Mouse (Mus musculus): ENCODE data around the gene Zc2hc1c.
A peak's percentile ranks its signal among the peaks of the same experiment; 100 is the strongest.

Gene Zc2hc1c

DNA sequence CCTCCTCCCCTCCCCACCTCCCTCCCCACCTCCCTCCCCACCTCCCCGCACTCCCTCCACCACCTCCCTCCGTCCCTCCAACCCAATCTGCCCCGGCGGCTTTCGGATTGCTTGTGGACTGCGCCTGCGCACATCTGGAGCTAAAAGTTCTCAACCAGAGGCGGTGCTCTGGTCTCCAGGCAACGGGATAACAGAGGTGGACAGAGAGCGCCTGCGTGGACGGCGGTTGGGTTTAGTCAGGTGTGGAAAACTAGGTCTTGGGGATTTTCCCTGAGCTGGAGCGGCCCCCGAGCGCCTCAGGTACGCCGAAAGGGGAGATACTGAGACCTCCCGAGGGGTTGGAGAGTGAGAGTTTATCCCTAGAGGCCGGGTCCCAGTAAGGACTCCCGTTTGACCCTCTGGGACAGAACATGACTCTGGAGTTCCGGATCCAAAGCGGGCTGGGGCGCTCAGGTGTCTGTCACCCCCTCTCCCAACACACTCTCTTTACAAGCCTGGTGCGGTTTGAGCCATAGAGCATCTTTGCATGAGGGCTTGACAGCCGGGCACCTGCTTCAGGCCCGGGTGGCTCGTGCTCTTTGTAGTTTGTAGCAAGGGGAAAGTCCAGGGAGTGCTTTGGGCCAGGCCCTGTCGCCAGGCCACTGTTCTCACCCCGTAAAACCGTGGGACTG lies at the start of gene Zc2hc1c:
Gene Zc2hc1c, plus strand, starts transcription at position 106 of the 671 bp plus-strand sequence.
- Histone ChIP-seq H3K27me3 (ENCODE audit: control insufficient read depth, insufficient read depth, low read length, poor library complexity, severe bottlenecking) (no peaks in the 10 kb centered on the region; the same call in 1 of the 2 replicates), H3K36me3 (ENCODE audit: control insufficient read depth, insufficient read depth, low read length, poor library complexity, severe bottlenecking) (no peaks in the 10 kb centered on the region)
- DNase-seq (ENCODE audit: low read depth, low spot score), result peak; percentile 92

DNA sequence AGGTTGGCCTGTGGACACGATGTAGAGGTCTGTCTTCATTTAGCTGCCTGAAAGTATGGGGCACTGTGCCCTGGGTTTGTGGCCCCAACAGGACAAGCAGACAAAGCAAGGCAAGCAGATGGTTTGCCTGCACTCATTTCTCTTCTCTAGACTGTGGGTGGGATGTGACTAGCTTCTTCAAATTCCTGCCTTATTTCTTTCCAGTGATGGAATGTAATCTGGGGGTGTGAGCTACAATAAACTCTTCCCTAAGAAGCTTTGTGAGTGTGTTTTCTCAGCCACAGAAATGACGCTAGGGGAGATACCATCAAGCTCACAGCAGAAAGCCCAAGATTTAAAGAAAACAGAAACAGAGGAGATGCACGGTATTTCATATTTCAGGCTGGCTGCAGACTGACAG lies 36.3 kb upstream of the Zc2hc1c start:
- DNase-seq (ENCODE audit: low read depth, low spot score), result no peak
- H3K36me3 ChIP-seq (ENCODE audit: control insufficient read depth, insufficient read depth, low read length, poor library complexity, severe bottlenecking), result no peaks in the 10 kb centered on the region
- no peaks in the 10 kb centered on the region for H3K27me3 ChIP-seq (ENCODE audit: control insufficient read depth, insufficient read depth, low read length, poor library complexity, severe bottlenecking)

DNA sequence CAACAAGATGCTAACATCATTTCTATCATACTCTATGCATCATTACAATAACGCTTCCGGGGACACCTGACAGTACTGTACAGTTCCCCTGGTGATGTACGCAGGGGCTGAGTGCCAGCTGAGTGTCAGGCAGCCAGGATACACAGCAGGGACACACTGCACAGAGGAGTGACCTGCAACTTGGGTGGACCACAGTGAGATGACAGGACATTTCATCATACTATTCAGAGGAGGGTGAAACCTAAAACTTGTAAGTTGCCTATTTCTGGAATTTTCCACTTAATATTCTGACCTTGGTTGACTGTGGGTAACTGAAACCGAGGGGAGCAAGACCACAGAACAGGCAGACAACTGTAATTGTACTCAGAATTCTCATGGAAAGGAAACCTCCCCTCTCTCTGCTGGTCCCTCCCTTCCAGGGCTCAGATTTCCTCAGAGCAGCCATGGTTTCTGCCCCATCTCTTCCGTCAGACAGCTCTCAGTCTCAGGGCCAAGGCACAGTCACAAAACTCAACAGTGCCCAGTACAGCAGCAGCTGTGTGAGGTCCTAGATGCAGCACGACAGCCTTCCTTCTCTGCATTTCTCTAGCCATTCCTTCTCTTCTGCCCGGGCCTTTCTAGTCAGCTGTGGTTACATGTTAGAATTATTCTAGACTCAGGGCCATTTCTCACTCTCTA lies 32.2 kb upstream of the Zc2hc1c start:
- H3K27me3 ChIP-seq (ENCODE audit: control insufficient read depth, insufficient read depth, low read length, poor library complexity, severe bottlenecking), result no peaks in the 10 kb centered on the region
- no peaks in the 10 kb centered on the region for H3K36me3 ChIP-seq (ENCODE audit: control insufficient read depth, insufficient read depth, low read length, poor library complexity, severe bottlenecking)
- no peak for DNase-seq (ENCODE audit: low read depth, low spot score)

DNA sequence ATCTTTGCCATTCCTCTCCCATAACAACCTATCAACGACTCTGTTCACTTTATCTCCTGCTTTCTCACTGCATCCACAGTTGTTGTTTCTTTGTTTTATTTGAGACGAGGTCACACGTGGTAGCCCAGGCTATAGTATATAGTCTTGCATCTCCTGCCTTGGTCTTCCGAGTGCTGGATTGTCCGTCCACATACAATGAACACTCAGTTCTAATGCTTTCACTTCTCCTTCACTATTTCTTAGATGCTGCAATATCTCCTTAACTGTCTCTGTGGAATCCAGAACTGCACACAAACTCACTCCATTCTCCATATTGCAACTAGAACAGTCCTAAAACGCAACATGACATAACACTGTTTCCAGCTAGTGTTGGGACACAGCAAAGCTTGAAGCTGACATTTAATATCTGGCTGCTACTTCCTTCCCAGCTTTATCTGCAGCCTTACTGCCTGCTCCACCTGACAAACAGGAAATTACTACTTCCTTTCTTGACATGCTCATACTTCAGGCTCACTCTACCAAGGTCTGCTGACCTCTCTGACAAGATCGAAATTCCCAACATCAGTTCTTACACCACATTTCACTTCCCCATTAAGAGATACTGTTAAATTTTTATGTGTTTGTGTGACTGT lies 31.3 kb upstream of the Zc2hc1c start:
- Histone ChIP-seq H3K27me3 (ENCODE audit: control insufficient read depth, insufficient read depth, low read length, poor library complexity, severe bottlenecking) (no peaks in the 10 kb centered on the region), H3K36me3 (ENCODE audit: control insufficient read depth, insufficient read depth, low read length, poor library complexity, severe bottlenecking) (no peaks in the 10 kb centered on the region)
- DNase-seq (ENCODE audit: low read depth, low spot score), result peak; percentile 66

DNA sequence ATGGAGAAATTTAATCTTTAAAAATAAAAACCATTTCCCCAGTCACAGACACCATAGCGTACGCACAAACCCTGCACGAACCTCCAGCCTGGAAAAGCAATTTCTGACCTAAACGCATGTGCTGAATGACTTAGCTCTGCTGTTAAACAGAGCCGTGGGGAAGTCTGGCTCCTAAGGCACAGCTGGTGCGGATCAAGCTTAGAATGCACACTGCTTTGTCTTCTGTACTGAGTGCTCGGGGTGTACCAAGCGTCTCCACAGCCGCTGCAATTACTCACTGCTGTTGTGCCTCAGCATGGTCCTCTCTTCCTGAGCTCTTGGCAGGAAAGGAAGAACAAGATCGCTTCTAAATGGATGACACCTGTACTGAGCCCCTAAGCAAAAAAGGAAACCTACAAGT lies 25.9 kb upstream of the Zc2hc1c start:
- Histone ChIP-seq H3K36me3 (ENCODE audit: control insufficient read depth, insufficient read depth, low read length, poor library complexity, severe bottlenecking) (0 out of 2 replicates have a peak, but pooled peaks cover 2% of the 10 kb centered on the region), H3K27me3 (ENCODE audit: control insufficient read depth, insufficient read depth, low read length, poor library complexity, severe bottlenecking) (no peaks in the 10 kb centered on the region)
- no peak for DNase-seq (ENCODE audit: low read depth, low spot score)

DNA sequence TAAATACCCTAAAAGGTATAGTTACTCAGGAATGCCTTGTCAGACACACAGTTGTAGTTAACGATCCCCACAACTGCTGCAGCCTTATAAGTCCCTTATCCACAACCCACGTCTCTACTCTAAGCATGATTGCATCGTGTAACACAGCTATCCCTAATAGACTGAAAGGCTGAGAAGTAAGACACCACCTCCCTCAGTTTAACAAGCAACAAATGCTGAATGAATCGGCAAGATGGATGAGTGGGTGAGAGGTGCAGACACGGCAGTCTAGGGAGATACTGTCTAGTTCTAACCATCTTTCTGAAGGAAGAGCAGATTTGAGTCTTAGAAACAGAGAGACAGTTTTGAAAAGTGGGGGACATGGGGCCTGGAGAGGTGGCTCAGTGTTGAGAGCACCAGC lies 25.2 kb upstream of the Zc2hc1c start:
- H3K27me3 ChIP-seq (ENCODE audit: control insufficient read depth, insufficient read depth, low read length, poor library complexity, severe bottlenecking), result no peaks in the 10 kb centered on the region
- no peak for DNase-seq (ENCODE audit: low read depth, low spot score)
- 0 out of 2 replicates have a peak, but pooled peaks cover 2% of the 10 kb centered on the region for H3K36me3 ChIP-seq (ENCODE audit: control insufficient read depth, insufficient read depth, low read length, poor library complexity, severe bottlenecking)

DNA sequence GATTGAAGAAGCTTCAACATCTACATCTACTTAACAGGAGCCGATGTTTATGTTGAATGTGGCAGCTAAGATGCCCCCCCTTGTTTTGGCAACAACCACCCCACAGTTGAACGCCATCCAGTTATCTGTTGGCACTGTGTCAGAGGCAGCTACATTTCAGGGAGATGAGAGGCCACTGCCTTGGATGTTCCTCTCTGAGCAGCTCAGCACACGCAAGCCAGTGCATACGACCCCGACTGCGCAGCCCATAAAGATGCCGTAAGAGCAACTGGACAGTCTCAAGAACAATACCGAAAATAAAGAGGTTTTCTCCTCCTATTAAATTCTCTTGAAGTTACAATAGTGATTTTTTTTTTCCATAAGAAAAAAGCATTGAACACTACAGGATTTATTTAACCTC lies 23.9 kb upstream of the Zc2hc1c start:
- Histone ChIP-seq H3K36me3 (ENCODE audit: control insufficient read depth, insufficient read depth, low read length, poor library complexity, severe bottlenecking) (0 out of 2 replicates have a peak, but pooled peaks cover 2% of the 10 kb centered on the region), H3K27me3 (ENCODE audit: control insufficient read depth, insufficient read depth, low read length, poor library complexity, severe bottlenecking) (no peaks in the 10 kb centered on the region)
- DNase-seq (ENCODE audit: low read depth, low spot score), result no peak

DNA sequence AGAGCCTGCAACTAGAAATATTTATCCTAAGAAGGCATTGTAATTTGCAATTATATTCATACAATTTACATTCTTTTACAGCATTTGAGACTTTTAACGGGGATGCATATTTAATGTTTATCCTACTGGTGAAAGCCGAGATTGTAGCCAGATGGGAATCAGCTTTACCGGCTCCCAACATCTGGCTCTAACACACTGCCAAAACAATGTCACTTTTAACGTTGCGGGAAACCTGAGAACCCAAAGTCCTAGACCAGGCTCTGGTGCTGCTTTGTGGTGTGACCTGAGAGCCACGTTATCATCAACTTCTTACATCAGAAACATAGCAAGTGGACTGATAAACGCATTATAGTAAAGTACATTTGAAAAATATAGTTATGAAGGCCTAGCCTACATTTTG lies 23.5 kb upstream of the Zc2hc1c start:
- H3K36me3 ChIP-seq (ENCODE audit: control insufficient read depth, insufficient read depth, low read length, poor library complexity, severe bottlenecking), result 0 out of 2 replicates have a peak, but pooled peaks cover 2% of the 10 kb centered on the region
- H3K27me3 ChIP-seq (ENCODE audit: control insufficient read depth, insufficient read depth, low read length, poor library complexity, severe bottlenecking), result no peaks in the 10 kb centered on the region
- DNase-seq (ENCODE audit: low read depth, low spot score), result no peak

DNA sequence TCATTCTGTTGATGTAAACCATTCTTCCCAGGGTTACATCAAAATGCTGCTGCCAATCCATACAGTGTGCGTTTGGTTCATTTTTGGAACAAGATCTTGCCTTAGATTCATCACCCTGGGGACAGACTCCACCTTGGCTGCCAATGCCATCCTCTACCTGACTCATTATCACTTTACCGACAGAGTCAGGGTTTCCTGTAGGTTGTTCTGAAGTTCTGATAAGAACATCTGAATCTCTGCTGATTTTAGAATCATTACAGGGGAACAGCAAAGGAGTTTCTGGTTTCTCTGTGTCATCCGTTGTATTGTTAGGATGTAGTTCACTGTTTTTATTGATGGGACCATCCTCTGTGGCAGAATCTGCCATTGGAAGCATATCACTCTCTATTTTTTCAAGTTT lies 22.1 kb upstream of the Zc2hc1c start:
- Histone ChIP-seq H3K36me3 (ENCODE audit: control insufficient read depth, insufficient read depth, low read length, poor library complexity, severe bottlenecking) (0 out of 2 replicates have a peak, but pooled peaks cover 2% of the 10 kb centered on the region), H3K27me3 (ENCODE audit: control insufficient read depth, insufficient read depth, low read length, poor library complexity, severe bottlenecking) (no peaks in the 10 kb centered on the region)
- no peak for DNase-seq (ENCODE audit: low read depth, low spot score)

DNA sequence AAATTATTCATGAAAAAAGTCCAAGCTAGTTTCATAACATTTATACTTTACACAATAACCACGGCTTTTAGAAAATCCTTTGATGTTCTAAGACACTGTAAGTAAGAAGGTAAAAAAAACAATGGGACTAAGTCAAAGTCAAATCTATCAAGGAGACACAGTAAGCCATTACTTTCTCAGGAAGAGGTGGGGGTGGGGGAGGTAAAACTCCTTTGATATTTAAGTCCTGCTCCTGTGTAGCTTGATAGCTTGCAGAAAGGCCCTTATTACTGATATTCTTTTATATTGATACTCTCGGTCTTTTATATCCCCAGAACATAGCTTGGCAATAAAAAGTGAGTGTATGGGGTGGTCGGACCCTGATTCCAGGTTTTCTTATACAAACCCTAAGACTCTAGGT lies 18.6 kb upstream of the Zc2hc1c start:
- no peaks in the 10 kb centered on the region for H3K27me3 ChIP-seq (ENCODE audit: control insufficient read depth, insufficient read depth, low read length, poor library complexity, severe bottlenecking)
- no peaks in the 10 kb centered on the region for H3K36me3 ChIP-seq (ENCODE audit: control insufficient read depth, insufficient read depth, low read length, poor library complexity, severe bottlenecking)
- DNase-seq (ENCODE audit: low read depth, low spot score), result no peak

DNA sequence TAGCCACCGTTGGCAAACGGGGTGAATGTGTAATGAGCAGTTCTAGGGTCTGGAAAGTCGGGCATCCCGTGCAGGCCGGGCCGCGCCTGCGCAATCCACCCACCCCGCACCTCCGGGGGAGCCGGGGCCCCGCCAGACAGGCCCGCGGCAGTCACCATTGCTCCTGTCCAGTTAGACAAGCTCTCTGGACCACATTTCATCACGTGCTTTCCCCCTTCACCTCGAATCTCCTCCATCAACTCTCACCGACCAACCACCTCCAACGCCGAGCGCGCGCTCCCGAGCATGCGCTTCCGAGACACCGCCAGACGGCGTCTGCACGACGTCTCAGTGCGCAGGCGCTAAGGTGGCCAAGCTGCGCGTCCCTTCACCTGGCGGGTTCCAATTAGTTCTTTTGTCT lies 18.1 kb upstream of the Zc2hc1c start, which contains the start of gene Mlh3:
Gene Mlh3, minus strand, starts transcription at position 281 of the 400 bp plus-strand sequence.
- Histone ChIP-seq H3K27me3 (ENCODE audit: control insufficient read depth, insufficient read depth, low read length, poor library complexity, severe bottlenecking) (no peaks in the 10 kb centered on the region), H3K36me3 (ENCODE audit: control insufficient read depth, insufficient read depth, low read length, poor library complexity, severe bottlenecking) (no peaks in the 10 kb centered on the region)
- DNase-seq (ENCODE audit: low read depth, low spot score), result peak; percentile 91

DNA sequence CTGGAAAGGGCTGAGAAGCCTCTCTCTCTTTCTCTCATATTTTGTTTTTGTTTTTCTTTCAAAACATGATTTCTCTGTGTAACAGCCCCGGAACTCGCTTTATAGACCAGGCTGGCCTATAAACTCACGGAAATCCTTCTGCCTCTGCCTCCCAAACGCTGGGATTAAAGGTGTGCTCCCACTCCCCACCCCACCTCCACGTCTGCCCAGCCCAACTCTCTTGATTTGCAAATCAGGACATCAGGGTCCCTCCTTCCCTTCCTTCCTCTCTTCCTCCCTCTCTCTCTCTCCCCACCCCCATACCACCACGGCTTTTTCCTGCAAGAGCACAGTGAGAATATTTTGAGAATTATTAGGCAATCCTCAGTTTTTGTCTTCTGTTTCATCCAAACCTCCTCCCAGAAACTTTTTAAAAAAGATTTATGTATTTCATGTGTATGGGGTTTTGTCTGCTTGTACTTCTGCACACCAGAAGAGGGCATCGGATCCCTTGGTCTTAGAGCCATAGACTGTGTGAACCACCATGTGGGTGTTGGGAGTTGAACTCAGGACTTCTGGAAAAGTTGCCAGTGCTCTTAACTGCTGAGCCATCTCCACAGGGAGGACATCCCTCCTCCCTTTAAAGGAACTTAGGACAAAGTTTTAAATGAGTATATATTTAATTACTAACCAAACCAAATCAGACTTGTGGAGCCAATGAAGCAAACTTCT lies 17.1 kb upstream of the Zc2hc1c start:
- Histone ChIP-seq H3K36me3 (ENCODE audit: control insufficient read depth, insufficient read depth, low read length, poor library complexity, severe bottlenecking) (no peaks in the 10 kb centered on the region), H3K27me3 (ENCODE audit: control insufficient read depth, insufficient read depth, low read length, poor library complexity, severe bottlenecking) (no peaks in the 10 kb centered on the region)
- no peak for DNase-seq (ENCODE audit: low read depth, low spot score)

DNA sequence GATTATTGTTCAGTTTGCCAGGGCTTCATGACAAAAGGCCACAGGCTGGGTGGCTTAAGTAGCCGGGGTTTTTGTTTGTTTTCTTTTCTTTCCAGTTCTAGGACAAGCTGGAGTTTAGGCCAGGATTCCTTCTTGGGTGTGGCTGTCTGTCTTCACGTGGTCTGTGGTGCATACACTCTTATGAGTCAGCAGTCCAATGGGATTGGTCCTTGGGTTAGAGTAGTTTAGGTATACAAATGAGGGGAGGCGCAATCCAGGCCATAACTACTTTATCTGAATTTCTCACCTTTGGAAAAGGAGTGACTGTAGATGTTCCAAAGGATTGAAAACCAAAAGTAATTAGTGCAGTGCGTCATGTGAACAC lies 16.6 kb upstream of the Zc2hc1c start:
- Histone ChIP-seq H3K27me3 (ENCODE audit: control insufficient read depth, insufficient read depth, low read length, poor library complexity, severe bottlenecking) (no peaks in the 10 kb centered on the region), H3K36me3 (ENCODE audit: control insufficient read depth, insufficient read depth, low read length, poor library complexity, severe bottlenecking) (no peaks in the 10 kb centered on the region)
- DNase-seq (ENCODE audit: low read depth, low spot score), result no peak

DNA sequence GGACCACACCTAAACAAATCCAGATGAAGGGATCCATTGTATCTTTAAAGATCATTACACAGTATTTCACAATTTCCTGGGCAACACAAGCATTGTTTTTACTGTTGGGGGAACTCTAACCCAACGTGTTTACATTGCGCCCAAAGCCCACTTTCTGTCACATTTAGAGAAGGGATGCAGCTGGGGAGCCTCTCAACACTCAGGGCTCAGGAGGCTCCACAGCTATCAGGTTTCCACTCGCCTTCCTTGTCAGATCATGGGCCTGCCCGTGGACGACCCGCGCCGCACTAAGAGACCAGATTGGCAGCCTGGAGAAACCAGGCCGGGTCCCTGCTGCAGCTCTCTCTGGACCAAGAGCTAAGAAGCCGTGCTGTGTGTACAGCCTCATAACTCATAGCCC lies 14.9 kb upstream of the Zc2hc1c start:
- DNase-seq (ENCODE audit: low read depth, low spot score), result no peak
- Histone ChIP-seq H3K27me3 (ENCODE audit: control insufficient read depth, insufficient read depth, low read length, poor library complexity, severe bottlenecking) (no peaks in the 10 kb centered on the region), H3K36me3 (ENCODE audit: control insufficient read depth, insufficient read depth, low read length, poor library complexity, severe bottlenecking) (no peaks in the 10 kb centered on the region)

DNA sequence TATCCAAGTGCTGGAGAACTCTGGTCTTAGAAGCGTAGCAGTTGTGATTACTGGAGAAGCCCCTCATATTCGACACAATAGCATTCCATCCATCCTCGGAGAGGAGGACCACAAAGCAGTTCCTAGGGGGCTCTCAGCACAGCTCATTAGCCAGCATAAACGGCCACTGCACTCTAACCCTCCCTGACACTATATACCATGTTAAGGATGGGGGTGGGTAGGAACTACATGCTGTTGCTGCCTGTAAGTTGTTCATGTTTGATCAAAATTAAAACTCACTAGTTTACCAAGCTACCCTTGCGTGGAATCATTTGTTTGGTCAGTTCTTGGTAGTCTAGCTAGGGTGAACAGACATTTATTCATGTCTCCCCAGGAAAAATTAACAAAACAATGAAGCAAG lies 12.1 kb upstream of the Zc2hc1c start:
- no peaks in the 10 kb centered on the region for H3K36me3 ChIP-seq (ENCODE audit: control insufficient read depth, insufficient read depth, low read length, poor library complexity, severe bottlenecking)
- H3K27me3 ChIP-seq (ENCODE audit: control insufficient read depth, insufficient read depth, low read length, poor library complexity, severe bottlenecking), result no peaks in the 10 kb centered on the region
- DNase-seq (ENCODE audit: low read depth, low spot score), result no peak
